Mouse (Mus musculus): ENCODE data around the gene Olig2. TPM values are rescaled to one million over a fixed set of nuclear protein-coding genes. Genes with fewer than 3 reads are reported as not detected.
A peak's percentile ranks its signal among the peaks of the same experiment; 100 is the strongest.

Gene Olig2
- polyA plus RNA-seq, 1 experiment from 2014 or later: not detected

DNA sequence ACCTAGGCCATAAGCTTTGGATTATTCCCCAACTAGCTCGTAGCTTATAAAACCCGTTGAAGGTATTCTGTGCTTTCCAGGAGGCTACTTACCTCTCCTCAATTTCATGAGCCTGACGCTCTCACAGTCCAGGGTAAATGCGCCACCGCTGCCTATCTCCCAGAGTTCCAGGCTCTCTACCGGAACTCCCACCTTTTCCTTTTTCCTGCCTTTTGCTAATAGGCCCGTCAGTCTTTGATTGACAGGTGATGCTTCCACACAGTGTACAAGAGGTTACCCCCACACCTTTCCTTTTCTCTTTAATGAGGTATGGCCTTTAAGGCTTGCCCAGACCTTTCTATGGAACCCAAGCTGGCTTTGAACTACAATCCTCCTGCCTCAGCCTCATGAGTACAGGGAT, 25.4 kb upstream of the Olig2 start:
- ATAC-seq (replicated peaks; ENCODE audit: low FRiP score) (no peak), DNase-seq (ENCODE audit: low spot score) (no peak)
- 89% methylated on average over 7 of the region's 7 CpGs for WGBS
- no peak overlapping the region for H3K9ac ChIP-seq (ENCODE audit: low read depth, low read length)
- H3K36me3 ChIP-seq (ENCODE audit: control insufficient read depth, insufficient read depth, low read length): no peaks in the 10 kb centered on the region
- H3K9me3 ChIP-seq (ENCODE audit: control insufficient read depth, low read length): no peaks in the 10 kb centered on the region
- H3K4me3 ChIP-seq (ENCODE audit: low read depth, low read length): no peak overlapping the region
- no peak overlapping the region for H3K4me2 ChIP-seq
- H3K27ac ChIP-seq (ENCODE audit: low read depth, low read length): no peak overlapping the region
- no peaks in the 10 kb centered on the region for H3K27me3 ChIP-seq (replicated peaks; ENCODE audit: control insufficient read depth, insufficient read depth, low read length)
- H3K4me1 ChIP-seq (replicated peaks; ENCODE audit: control insufficient read depth, insufficient read depth, low read length): no peaks in the 10 kb centered on the region

DNA sequence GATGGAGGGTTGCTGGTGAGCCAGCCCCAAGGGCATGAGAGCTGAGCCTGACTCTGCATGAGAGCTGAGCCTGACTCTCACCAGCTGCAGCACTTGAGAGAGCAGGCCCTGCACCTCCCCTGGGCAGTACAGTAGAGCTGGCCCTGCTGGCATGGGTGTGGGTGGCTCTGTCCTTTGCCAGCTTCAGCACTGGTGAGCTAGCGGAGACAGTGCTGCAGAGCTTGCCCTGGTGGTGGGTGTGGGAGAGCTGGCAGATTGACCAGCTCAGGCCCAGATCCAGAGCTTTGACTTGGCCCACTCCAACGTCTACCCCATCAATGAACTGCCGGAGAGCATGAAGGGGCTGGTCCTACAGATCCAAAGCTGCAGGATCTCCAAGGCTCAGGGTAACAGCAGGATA, 22.3 kb upstream of the Olig2 start:
- no peak for DNase-seq (ENCODE audit: low spot score)
- Histone ChIP-seq H3K4me2 (no peak overlapping the region), H3K36me3 (ENCODE audit: control insufficient read depth, insufficient read depth, low read length) (no peaks in the 10 kb centered on the region), H3K9ac (ENCODE audit: low read depth, low read length) (no peak overlapping the region), H3K4me1 (replicated peaks; ENCODE audit: control insufficient read depth, insufficient read depth, low read length) (no peaks in the 10 kb centered on the region), H3K27ac (ENCODE audit: low read depth, low read length) (no peak overlapping the region), H3K4me3 (ENCODE audit: low read depth, low read length) (no peak overlapping the region), H3K27me3 (replicated peaks; ENCODE audit: control insufficient read depth, insufficient read depth, low read length) (no peaks in the 10 kb centered on the region), H3K9me3 (ENCODE audit: control insufficient read depth, low read length) (no peaks in the 10 kb centered on the region)
- ATAC-seq (replicated peaks; ENCODE audit: low FRiP score): no peak
- WGBS: 81% methylated on average over 3 of the region's 3 CpGs

DNA sequence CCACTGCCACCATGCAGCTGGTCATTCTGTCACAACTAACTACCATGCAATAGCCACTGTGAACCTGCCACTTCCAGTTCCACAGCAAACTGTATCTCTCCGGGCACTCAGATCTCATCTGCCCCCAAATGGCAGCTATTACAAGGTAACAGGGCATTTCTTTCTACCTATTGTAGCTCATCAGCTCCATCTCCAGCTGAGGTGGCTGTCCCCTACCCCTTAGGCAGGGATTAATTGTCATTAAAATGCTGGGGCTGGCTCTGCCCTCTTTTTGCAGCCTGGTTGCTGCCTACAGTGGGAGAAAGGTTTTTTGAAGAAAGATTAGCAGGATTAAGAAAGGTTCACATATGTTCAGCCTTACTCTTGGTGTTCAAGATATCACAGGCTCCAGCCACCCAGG, 18.9 kb upstream of the Olig2 start:
- Histone ChIP-seq H3K9ac (ENCODE audit: low read depth, low read length) (no peak overlapping the region), H3K27me3 (replicated peaks; ENCODE audit: control insufficient read depth, insufficient read depth, low read length) (peaks cover 4% of the 10 kb centered on the region), H3K27ac (ENCODE audit: low read depth, low read length) (no peak overlapping the region), H3K4me1 (replicated peaks; ENCODE audit: control insufficient read depth, insufficient read depth, low read length) (no peaks in the 10 kb centered on the region), H3K36me3 (ENCODE audit: control insufficient read depth, insufficient read depth, low read length) (no peaks in the 10 kb centered on the region), H3K4me3 (ENCODE audit: low read depth, low read length) (no peak overlapping the region), H3K9me3 (ENCODE audit: control insufficient read depth, low read length) (no peaks in the 10 kb centered on the region), H3K4me2 (no peak overlapping the region)
- ATAC-seq (replicated peaks; ENCODE audit: low FRiP score) (no peak), DNase-seq (ENCODE audit: low spot score) (no peak)
- 70% methylated on average over 1 of the region's 1 CpGs for WGBS

DNA sequence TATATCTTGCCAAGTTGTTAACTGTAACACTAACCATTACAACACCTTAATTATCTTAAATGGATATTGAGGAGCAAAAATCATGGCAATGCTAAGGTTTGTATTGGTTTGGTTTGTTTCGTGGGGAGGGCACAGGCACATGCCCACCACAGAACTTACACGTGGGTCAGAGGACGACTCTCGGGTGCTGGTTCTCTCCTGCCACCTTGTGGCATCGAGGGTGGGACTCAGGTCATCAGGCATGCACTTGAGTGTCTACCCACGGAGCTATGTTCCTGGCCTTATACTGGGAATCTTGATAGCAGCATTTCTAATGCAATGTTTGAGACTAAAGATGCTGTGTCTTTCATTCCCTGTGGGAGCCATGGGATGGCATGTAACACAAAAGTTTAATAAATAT, 8.2 kb upstream of the Olig2 start:
- Histone ChIP-seq H3K4me2 (no peak overlapping the region), H3K4me1 (replicated peaks; ENCODE audit: control insufficient read depth, insufficient read depth, low read length) (no peaks in the 10 kb centered on the region), H3K9me3 (ENCODE audit: control insufficient read depth, low read length) (peaks cover 2% of the 10 kb centered on the region; the same call in 1 of the 2 replicates), H3K36me3 (ENCODE audit: control insufficient read depth, insufficient read depth, low read length) (no peaks in the 10 kb centered on the region), H3K27ac (ENCODE audit: low read depth, low read length) (no peak overlapping the region), H3K9ac (ENCODE audit: low read depth, low read length) (no peak overlapping the region), H3K4me3 (ENCODE audit: low read depth, low read length) (no peak overlapping the region), H3K27me3 (replicated peaks; ENCODE audit: control insufficient read depth, insufficient read depth, low read length) (peaks cover 72% of the 10 kb centered on the region)
- WGBS: 34% methylated on average over 6 of the region's 6 CpGs
- ATAC-seq (replicated peaks; ENCODE audit: low FRiP score): no peak
- no peak for DNase-seq (ENCODE audit: low spot score)

DNA sequence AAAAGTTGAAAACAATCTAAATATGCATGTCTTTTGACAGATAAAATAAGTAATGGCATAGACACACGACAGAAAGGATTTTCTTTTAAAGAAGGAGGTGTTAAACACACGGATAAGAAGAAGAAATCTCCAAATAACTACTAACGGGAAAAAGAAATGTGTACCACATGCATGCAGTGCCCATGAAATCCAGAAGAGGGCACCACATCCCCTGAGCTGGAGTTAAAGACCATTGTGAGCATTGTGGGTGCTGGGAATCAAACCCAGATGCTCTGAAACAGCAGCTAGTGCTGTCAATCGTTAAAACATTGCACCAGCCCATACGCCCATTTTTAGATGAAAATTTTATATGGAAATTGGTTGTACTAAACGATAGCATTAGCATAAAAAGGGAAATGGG, 7.3 kb upstream of the Olig2 start:
- ATAC-seq (replicated peaks; ENCODE audit: low FRiP score) (no peak), DNase-seq (ENCODE audit: low spot score) (no peak)
- H3K4me3 ChIP-seq (ENCODE audit: low read depth, low read length): no peak overlapping the region
- no peaks in the 10 kb centered on the region; the same call in 1 of the 2 replicates for H3K4me1 ChIP-seq (replicated peaks; ENCODE audit: control insufficient read depth, insufficient read depth, low read length)
- 70% methylated on average over 6 of the region's 6 CpGs for WGBS
- H3K27ac ChIP-seq (ENCODE audit: low read depth, low read length): no peak overlapping the region
- peaks cover 2% of the 10 kb centered on the region; the same call in 1 of the 2 replicates for H3K9me3 ChIP-seq (ENCODE audit: control insufficient read depth, low read length)
- peaks cover 76% of the 10 kb centered on the region for H3K27me3 ChIP-seq (replicated peaks; ENCODE audit: control insufficient read depth, insufficient read depth, low read length)
- H3K36me3 ChIP-seq (ENCODE audit: control insufficient read depth, insufficient read depth, low read length): no peaks in the 10 kb centered on the region
- H3K4me2 ChIP-seq: no peak overlapping the region
- H3K9ac ChIP-seq (ENCODE audit: low read depth, low read length): no peak overlapping the region

DNA sequence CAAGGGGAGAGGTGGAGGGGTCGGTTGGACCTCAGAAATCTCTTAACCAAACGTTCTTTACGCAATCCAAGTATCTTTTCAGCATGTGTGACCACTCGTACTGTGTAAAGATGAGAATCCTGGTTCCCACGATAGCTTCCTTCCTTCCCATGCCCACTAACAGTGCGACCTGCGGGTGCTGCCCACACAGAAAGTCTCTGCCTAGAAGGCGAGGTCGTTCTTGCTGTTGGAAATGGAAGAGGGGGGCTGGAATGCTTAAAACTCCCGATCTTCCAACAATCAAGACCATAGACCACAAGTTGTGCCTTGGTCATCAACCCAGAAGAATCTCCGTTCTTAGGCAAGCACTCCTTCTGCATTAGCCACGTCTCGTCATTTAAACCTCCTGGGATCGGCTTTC, 6.0 kb upstream of the Olig2 start:
- Histone ChIP-seq H3K4me3 (ENCODE audit: low read depth, low read length) (no peak overlapping the region), H3K27me3 (replicated peaks; ENCODE audit: control insufficient read depth, insufficient read depth, low read length) (peaks cover 84% of the 10 kb centered on the region), H3K9me3 (ENCODE audit: control insufficient read depth, low read length) (peaks cover 2% of the 10 kb centered on the region; the same call in 1 of the 2 replicates), H3K4me1 (replicated peaks; ENCODE audit: control insufficient read depth, insufficient read depth, low read length) (no peaks in the 10 kb centered on the region; the same call in 1 of the 2 replicates), H3K9ac (ENCODE audit: low read depth, low read length) (no peak overlapping the region), H3K36me3 (ENCODE audit: control insufficient read depth, insufficient read depth, low read length) (no peaks in the 10 kb centered on the region), H3K27ac (ENCODE audit: low read depth, low read length) (no peak overlapping the region), H3K4me2 (no peak overlapping the region)
- ATAC-seq (replicated peaks; ENCODE audit: low FRiP score) (no peak), DNase-seq (ENCODE audit: low spot score) (no peak)
- WGBS: 19% methylated on average over 14 of the region's 14 CpGs

DNA sequence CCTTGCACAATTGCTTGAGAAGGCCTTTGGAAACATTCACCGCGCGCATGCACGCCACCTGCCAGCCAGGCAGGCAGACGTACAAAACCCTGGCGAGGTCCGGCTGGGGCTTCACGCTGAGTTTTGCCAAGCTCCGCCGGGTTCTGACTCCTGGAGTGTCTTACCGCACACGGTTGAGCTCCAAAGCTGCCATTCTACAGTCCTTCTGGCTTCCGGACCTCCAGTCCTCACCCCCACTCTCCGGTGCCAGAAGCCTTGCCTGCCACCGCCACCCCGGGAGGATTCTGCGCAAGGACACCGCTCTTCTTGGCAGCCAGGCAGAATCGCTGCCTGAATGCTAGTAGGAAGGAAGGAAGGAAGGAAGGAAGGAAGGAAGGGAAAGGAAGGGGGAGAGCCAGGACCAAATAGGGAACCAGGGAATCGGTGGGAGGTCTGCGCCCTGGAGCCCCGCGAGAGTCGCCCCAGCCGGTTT, 3.0 kb upstream of the Olig2 start:
- H3K9me3 ChIP-seq (ENCODE audit: control insufficient read depth, low read length): peaks cover 2% of the 10 kb centered on the region; the same call in 1 of the 2 replicates
- no peak for ATAC-seq (replicated peaks; ENCODE audit: low FRiP score)
- no peak overlapping the region for H3K27ac ChIP-seq (ENCODE audit: low read depth, low read length)
- H3K4me3 ChIP-seq (ENCODE audit: low read depth, low read length): no peak overlapping the region
- H3K27me3 ChIP-seq (replicated peaks; ENCODE audit: control insufficient read depth, insufficient read depth, low read length): peaks cover 99% of the 10 kb centered on the region
- no peak for DNase-seq (ENCODE audit: low spot score)
- H3K36me3 ChIP-seq (ENCODE audit: control insufficient read depth, insufficient read depth, low read length): no peaks in the 10 kb centered on the region
- H3K9ac ChIP-seq (ENCODE audit: low read depth, low read length): no peak overlapping the region
- WGBS: 3% methylated on average over 25 of the region's 25 CpGs
- H3K4me2 ChIP-seq: peak overlapping the region; percentile 6; the same call in 1 of the 2 replicates
- H3K4me1 ChIP-seq (replicated peaks; ENCODE audit: control insufficient read depth, insufficient read depth, low read length): peaks cover 5% of the 10 kb centered on the region

DNA sequence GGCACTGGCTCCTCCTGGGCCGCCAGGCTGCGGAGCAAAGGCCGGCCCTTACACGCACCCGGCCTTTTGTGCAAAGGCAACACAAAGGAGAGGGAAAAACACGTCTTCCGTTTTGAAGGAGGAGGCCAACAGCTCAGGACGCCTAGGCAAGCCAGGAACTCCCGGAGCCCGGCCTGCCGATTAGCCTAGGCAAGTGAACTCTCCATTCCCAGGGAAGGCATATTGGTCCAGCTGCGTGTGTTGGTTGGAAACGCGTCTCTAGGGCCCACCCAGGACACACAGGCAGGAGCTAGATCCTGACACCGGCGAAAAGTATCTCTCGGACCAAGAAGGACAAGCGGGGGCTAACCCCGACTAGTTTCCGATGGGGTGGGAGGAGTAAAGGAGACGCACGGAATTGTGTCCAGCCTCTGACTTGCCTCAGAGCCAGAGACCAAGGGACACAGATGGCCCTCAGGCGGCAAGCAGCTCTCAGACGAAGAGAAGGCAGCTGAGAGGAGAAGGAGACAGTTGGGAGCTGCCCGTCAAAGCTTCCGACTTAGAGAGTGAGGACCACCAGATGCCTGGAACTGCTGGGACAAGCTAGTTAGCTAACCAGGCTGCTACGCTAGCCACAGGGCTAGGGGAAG, 2.5 kb upstream of the Olig2 start:
- no peak for DNase-seq (ENCODE audit: low spot score)
- peak overlapping the region; percentile 6; the same call in 1 of the 2 replicates for H3K4me2 ChIP-seq
- no peak overlapping the region for H3K27ac ChIP-seq (ENCODE audit: low read depth, low read length)
- peaks cover 100% of the 10 kb centered on the region for H3K27me3 ChIP-seq (replicated peaks; ENCODE audit: control insufficient read depth, insufficient read depth, low read length)
- H3K9me3 ChIP-seq (ENCODE audit: control insufficient read depth, low read length): peaks cover 2% of the 10 kb centered on the region; the same call in 1 of the 2 replicates
- WGBS: 2% methylated on average over 27 of the region's 27 CpGs
- ATAC-seq (replicated peaks; ENCODE audit: low FRiP score): no peak
- peak overlapping the region; percentile 15; the same call in 1 of the 2 replicates for H3K4me3 ChIP-seq (ENCODE audit: low read depth, low read length)
- H3K4me1 ChIP-seq (replicated peaks; ENCODE audit: control insufficient read depth, insufficient read depth, low read length): peaks cover 5% of the 10 kb centered on the region
- H3K9ac ChIP-seq (ENCODE audit: low read depth, low read length): no peak overlapping the region
- no peaks in the 10 kb centered on the region for H3K36me3 ChIP-seq (ENCODE audit: control insufficient read depth, insufficient read depth, low read length)

Measured in liver, embryonic 11.5 days (tissue).